Mouse (Mus musculus) macrophage (primary cell): ENCODE data around the gene Asb12. TPM values are rescaled to one million over a fixed set of nuclear protein-coding genes. Genes with fewer than 3 reads are reported as not detected.

ENCODE experiments used
- H3K27ac ChIP-seq: fragments of 350-480 bp; formaldehyde crosslinking; 2 replicates; pipeline ENCODE4 v1.9.0; 2021
- H3K36me3 ChIP-seq: fragments of 350-480 bp; formaldehyde crosslinking; 2 replicates; pipeline ENCODE4 v1.9.0; 2021; ENCODE audit errors: inconsistent target
- H3K4me3 ChIP-seq: fragments of 350-480 bp; formaldehyde crosslinking; 2 replicates; pipeline ENCODE4 v1.9.0; 2021; ENCODE audit errors: inconsistent target
- H3K79me2 ChIP-seq: fragments of 350-480 bp; formaldehyde crosslinking; 2 replicates; pipeline ENCODE4 v1.9.0; 2021; ENCODE audit errors: inconsistent target
- WGBS: methylation state at CpG from one replicate; pipeline ENCODE4 v1.1.7; 2026; ENCODE audit warnings: inconsistent platforms; ENCODE audit not compliant: missing documents; 5-methylcytosine and 5-hydroxymethylcytosine counted together
- polyA plus RNA-seq: library from polyadenylated mRNA; stranded (reverse); fragments of 250-400 nt; gene quantifications from 3 replicates; pipeline ENCODE4 v1.2.4, GENCODE M21; 2018; ENCODE audit warnings: inconsistent platforms

Gene Asb12
- polyA plus RNA-seq, 1 experiment from 2014 or later = not detected

DNA sequence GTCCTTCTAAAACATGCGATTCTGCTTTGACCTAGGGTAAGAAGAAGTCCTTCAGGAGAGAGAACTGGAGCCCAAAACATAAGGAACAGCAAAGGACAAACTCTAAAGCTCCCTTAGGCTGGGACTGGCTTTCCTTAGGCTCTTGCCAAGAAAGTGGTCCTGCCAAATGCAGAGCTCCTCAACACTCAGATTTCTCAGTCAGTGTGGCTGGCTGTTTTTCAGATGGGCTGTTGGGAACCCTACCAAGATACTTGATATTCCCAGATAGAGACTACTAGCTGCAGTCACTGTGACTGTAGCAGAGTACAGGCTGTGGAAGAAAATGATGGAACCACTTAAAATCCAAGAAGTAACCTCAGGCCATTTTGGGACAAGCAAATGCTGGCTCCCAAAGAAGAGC lies 120.6 kb downstream of the Asb12 start:
- Histone ChIP-seq H3K27ac (no peak overlapping the region), H3K79me2 (no peaks in the 10 kb centered on the region), H3K36me3 (no peaks in the 10 kb centered on the region), H3K4me3 (no peak overlapping the region)
- 78% methylated on average over 1 of the region's 1 CpGs for whole genome bisulfite sequencing

Other genes starting within 250 kb of the Asb12 start
- gene Amer1, start 113.1 kb downstream of the Asb12 start, polyA plus RNA-seq = 2.0 to 2.3 TPM (median 2.1 TPM) in 3 replicates
- not detected in 3 replicates for gene Pfn5, start 117 bp upstream of the Asb12 start, polyA plus RNA-seq
- gene Zc4h2, start 100.5 kb upstream of the Asb12 start, polyA plus RNA-seq = 3.5 to 4.2 TPM (median 3.5 TPM) in 3 replicates
- 0.06 to 0.14 TPM (median 0.13 TPM) in 3 replicates for gene Zc3h12b, start 153.7 kb upstream of the Asb12 start, polyA plus RNA-seq